Mouse (Mus musculus): ENCODE measurements around the gene Gm12185. TPM values are rescaled to one million over a fixed set of nuclear protein-coding genes. Genes with fewer than 3 reads are reported as not detected.
"Not testable (repeated sequence)": the region's sequence is repeated elsewhere in the genome, so short reads cannot be mapped to it uniquely, and the experiment has no call there.

The Gm12185 gene
- 0.06 TPM in 1 of 2 replicates, not detected in the other for polyA plus RNA-seq (2015; fragmentation: Nextera tagmentation; extraction: Ambion mirVana)

- not testable (repeated sequence) for H3K27me3 ChIP-seq (ENCODE audit: control insufficient read depth, insufficient read depth, low read depth, low read length); H3K4me1 ChIP-seq (replicated peaks; ENCODE audit: control insufficient read depth, insufficient read depth, low read length); H3K27ac ChIP-seq (ENCODE audit: low read length); H3K4me2 ChIP-seq (ENCODE audit: low read depth, low read length); H3K4me3 ChIP-seq (ENCODE audit: low read length); ATAC-seq (ENCODE audit: low read depth); H3K36me3 ChIP-seq (ENCODE audit: control insufficient read depth, insufficient read depth, low read length); H3K9ac ChIP-seq (ENCODE audit: low read length); H3K9me3 ChIP-seq (ENCODE audit: control insufficient read depth, low read length)
- 33% methylated on average over 4 of the region's 4 CpGs for WGBS
Observed at GRCm38 (mm10) chr11:48991740-48992520, at the start of gene Gm12185. TSS of gene Gm12185 (minus strand) at chr11:48992226.

DNA sequence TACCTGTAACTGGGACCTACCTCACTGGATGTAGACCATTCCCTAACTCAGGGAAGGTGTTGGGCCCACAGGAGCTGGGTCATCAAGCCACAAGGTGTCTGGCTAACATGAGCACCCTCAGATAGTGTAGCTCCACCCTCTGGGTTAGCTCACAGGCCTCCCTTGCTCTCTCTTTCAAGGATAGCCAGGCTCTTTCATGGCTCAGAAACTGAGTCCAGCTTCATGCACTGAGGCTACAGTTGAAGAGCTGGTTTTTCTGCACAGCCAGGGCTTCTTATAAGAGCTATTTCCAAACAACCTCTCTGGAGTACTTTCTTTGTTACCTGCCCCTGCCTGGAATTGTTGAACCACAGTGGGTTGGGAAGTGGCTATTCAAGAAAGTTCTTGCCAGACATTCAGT lies 20.0 kb upstream of the Gm12185 start:
- H3K4me2 ChIP-seq (ENCODE audit: low read depth, low read length); H3K4me1 ChIP-seq (replicated peaks; ENCODE audit: control insufficient read depth, insufficient read depth, low read length); H3K27me3 ChIP-seq (ENCODE audit: control insufficient read depth, insufficient read depth, low read depth, low read length); H3K9ac ChIP-seq (ENCODE audit: low read length); H3K4me3 ChIP-seq (ENCODE audit: low read length); H3K36me3 ChIP-seq (ENCODE audit: control insufficient read depth, insufficient read depth, low read length); H3K9me3 ChIP-seq (ENCODE audit: control insufficient read depth, low read length): not testable (repeated sequence)
- ATAC-seq (ENCODE audit: low read depth), result peak; percentile 89
- H3K27ac ChIP-seq (ENCODE audit: low read length), result peak overlapping the region; percentile 49; the same call in 1 of the 2 replicates

DNA sequence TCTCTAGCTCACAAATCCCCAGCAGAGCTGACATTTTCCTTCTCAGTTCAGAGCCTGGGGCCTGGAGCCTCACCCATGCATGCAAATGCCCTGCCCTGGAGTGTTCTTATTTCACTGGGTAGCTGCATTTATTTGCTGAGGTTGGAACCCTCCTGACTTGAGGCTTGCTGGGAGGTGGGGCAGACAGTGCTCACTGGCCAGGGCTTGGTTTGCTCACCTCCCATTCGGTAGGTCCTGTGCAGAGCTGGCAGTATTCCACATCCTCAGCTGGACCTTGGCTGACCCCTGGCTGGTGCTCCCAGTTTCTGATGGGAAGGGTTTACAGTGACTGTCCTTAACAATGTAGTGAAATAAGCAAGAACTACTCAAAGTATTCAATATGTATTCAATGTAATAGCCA lies 14.8 kb upstream of the Gm12185 start:
- WGBS, result 20% methylated on average over 1 of the region's 1 CpGs
- not testable (repeated sequence) for H3K9ac ChIP-seq (ENCODE audit: low read length); H3K4me1 ChIP-seq (replicated peaks; ENCODE audit: control insufficient read depth, insufficient read depth, low read length); H3K27me3 ChIP-seq (ENCODE audit: control insufficient read depth, insufficient read depth, low read depth, low read length); H3K27ac ChIP-seq (ENCODE audit: low read length); H3K9me3 ChIP-seq (ENCODE audit: control insufficient read depth, low read length); H3K4me2 ChIP-seq (ENCODE audit: low read depth, low read length); H3K36me3 ChIP-seq (ENCODE audit: control insufficient read depth, insufficient read depth, low read length); H3K4me3 ChIP-seq (ENCODE audit: low read length)
- peak; percentile 75 for ATAC-seq (ENCODE audit: low read depth)

DNA sequence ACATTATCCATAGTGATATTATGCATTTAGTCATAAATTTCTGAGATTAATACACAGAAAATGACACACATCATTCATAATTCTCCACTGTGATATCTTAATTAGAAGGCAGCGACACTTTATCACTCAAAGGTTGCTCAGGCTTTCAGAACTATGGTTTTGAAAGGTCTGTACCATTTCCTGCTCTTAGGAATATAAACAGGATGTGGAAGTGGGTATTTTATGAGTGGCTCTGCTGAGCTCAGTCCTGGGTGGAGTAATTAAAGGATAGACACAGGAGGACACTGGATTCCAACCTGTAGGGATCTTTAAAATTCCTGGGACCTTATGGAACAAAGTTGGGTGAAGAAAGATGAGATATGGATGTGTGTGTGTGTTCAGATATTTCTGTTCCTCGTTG lies 14.3 kb upstream of the Gm12185 start:
- H3K27ac ChIP-seq (ENCODE audit: low read length); H3K4me3 ChIP-seq (ENCODE audit: low read length); H3K4me2 ChIP-seq (ENCODE audit: low read depth, low read length); H3K36me3 ChIP-seq (ENCODE audit: control insufficient read depth, insufficient read depth, low read length); H3K4me1 ChIP-seq (replicated peaks; ENCODE audit: control insufficient read depth, insufficient read depth, low read length); H3K9ac ChIP-seq (ENCODE audit: low read length); H3K27me3 ChIP-seq (ENCODE audit: control insufficient read depth, insufficient read depth, low read depth, low read length); H3K9me3 ChIP-seq (ENCODE audit: control insufficient read depth, low read length): not testable (repeated sequence)
- 37% methylated on average over 2 of the region's 2 CpGs for WGBS
- ATAC-seq (ENCODE audit: low read depth), result peak; percentile 38; the same call in 1 of the 2 replicates

GRCm38 (mm10) chr11:49000411-49000810 lies 8.4 kb upstream of the Gm12185 start:
- 65% methylated on average over 1 of the region's 1 CpGs for WGBS
- H3K27me3 ChIP-seq (ENCODE audit: control insufficient read depth, insufficient read depth, low read depth, low read length), result not testable (repeated sequence)

DNA sequence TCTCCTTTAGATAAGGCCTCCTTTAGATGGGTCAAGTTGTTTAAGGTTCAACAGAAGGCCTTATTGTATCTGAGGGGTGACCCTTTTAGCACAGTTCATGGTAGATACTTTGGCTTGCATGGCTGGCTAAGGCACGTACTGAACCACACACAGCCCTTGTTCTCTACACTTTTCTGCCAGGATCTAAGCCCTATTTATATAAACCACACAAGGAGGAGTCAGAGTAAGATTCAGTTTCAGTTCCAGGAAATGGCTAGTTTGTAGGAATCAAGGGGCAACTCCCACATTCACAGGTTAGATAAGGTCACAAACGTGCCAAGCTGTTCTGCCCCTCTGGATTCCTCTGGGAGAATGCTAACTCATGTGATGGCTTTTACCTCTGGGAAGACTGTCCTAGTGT lies 2.0 kb upstream of the Gm12185 start, which contains the start of gene Tgtp1:
TSS of gene Tgtp1 (minus strand) at position 155 of the 400 bp plus-strand sequence.
- peak; percentile 67 for ATAC-seq (ENCODE audit: low read depth)
- not testable (repeated sequence) for H3K9me3 ChIP-seq (ENCODE audit: control insufficient read depth, low read length); H3K4me3 ChIP-seq (ENCODE audit: low read length); H3K27me3 ChIP-seq (ENCODE audit: control insufficient read depth, insufficient read depth, low read depth, low read length); H3K4me1 ChIP-seq (replicated peaks; ENCODE audit: control insufficient read depth, insufficient read depth, low read length); H3K9ac ChIP-seq (ENCODE audit: low read length); H3K36me3 ChIP-seq (ENCODE audit: control insufficient read depth, insufficient read depth, low read length); H3K4me2 ChIP-seq (ENCODE audit: low read depth, low read length)
- H3K27ac ChIP-seq (ENCODE audit: low read length), result peak within 1 kb of the TSS; percentile 33
- WGBS, result 21% methylated on average over 2 of the region's 2 CpGs

More at GRCm38 (mm10) chr11:49000411-49000810, 8.4 kb upstream of the Gm12185 start:
- not testable (repeated sequence) for H3K9ac ChIP-seq (ENCODE audit: low read length); H3K4me2 ChIP-seq (ENCODE audit: low read depth, low read length); ATAC-seq (ENCODE audit: low read depth); H3K4me1 ChIP-seq (replicated peaks; ENCODE audit: control insufficient read depth, insufficient read depth, low read length); H3K27ac ChIP-seq (ENCODE audit: low read length); H3K9me3 ChIP-seq (ENCODE audit: control insufficient read depth, low read length); H3K4me3 ChIP-seq (ENCODE audit: low read length); H3K36me3 ChIP-seq (ENCODE audit: control insufficient read depth, insufficient read depth, low read length)

DNA sequence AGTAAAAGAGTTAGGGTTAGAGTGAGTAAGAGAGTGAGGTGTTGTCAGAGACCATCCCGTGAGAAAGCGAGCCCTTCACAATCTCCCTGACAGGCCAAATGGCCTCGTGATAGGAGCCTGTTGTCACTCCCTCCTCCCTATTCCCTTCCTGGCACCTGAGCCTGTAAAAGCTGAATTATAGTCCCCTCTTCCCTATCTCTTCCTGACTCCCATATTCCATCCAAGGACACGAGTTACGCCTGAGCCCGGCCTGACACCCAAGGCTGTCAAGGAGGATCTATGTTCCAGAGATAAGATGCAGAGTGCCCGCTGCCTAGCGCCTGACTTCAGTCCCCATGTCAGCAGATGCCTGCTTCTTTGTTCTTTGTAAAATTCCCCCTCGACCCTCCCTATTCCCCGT lies 1.3 kb upstream of the Gm12185 start:
- H3K4me1 ChIP-seq (replicated peaks; ENCODE audit: control insufficient read depth, insufficient read depth, low read length); H3K9me3 ChIP-seq (ENCODE audit: control insufficient read depth, low read length); H3K36me3 ChIP-seq (ENCODE audit: control insufficient read depth, insufficient read depth, low read length); H3K27ac ChIP-seq (ENCODE audit: low read length); H3K9ac ChIP-seq (ENCODE audit: low read length); ATAC-seq (ENCODE audit: low read depth); H3K4me2 ChIP-seq (ENCODE audit: low read depth, low read length); H3K27me3 ChIP-seq (ENCODE audit: control insufficient read depth, insufficient read depth, low read depth, low read length); H3K4me3 ChIP-seq (ENCODE audit: low read length): not testable (repeated sequence)
- WGBS, result 23% methylated on average over 10 of the region's 10 CpGs

DNA sequence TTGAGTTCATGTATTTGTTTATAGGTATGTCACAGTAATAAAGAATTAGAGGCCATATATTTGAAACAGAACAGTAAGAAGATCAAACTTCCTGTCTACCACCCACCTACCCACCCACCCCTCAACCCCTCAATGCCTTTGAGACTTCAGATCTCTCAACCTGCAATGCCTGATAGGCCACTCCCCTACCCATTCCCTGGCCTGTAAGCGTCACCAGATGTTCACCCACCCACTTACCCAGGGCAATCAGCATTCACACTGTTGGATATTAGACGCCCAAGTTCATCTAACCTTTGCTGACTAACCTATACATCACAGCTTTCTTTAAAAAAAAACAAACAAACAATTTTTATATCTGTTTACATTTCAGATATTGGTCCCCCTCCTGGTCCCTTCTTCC lies 2.0 kb downstream of the Gm12185 start:
- H3K27ac ChIP-seq (ENCODE audit: low read length); H3K36me3 ChIP-seq (ENCODE audit: control insufficient read depth, insufficient read depth, low read length); H3K4me1 ChIP-seq (replicated peaks; ENCODE audit: control insufficient read depth, insufficient read depth, low read length); H3K9me3 ChIP-seq (ENCODE audit: control insufficient read depth, low read length); H3K27me3 ChIP-seq (ENCODE audit: control insufficient read depth, insufficient read depth, low read depth, low read length); H3K9ac ChIP-seq (ENCODE audit: low read length); ATAC-seq (ENCODE audit: low read depth); H3K4me3 ChIP-seq (ENCODE audit: low read length); H3K4me2 ChIP-seq (ENCODE audit: low read depth, low read length): not testable (repeated sequence)
- WGBS, result 72% methylated on average over 2 of the region's 2 CpGs

- H3K4me1 ChIP-seq (replicated peaks; ENCODE audit: control insufficient read depth, insufficient read depth, low read length); ATAC-seq (ENCODE audit: low read depth); H3K27ac ChIP-seq (ENCODE audit: low read length); H3K27me3 ChIP-seq (ENCODE audit: control insufficient read depth, insufficient read depth, low read depth, low read length); H3K4me3 ChIP-seq (ENCODE audit: low read length); H3K9me3 ChIP-seq (ENCODE audit: control insufficient read depth, low read length); H3K9ac ChIP-seq (ENCODE audit: low read length); H3K36me3 ChIP-seq (ENCODE audit: control insufficient read depth, insufficient read depth, low read length); H3K4me2 ChIP-seq (ENCODE audit: low read depth, low read length): not testable (repeated sequence)
- 70% methylated on average over 2 of the region's 3 CpGs for WGBS
Observed at GRCm38 (mm10) chr11:48988219-48988618, 3.8 kb downstream of the Gm12185 start.
